Mouse (Mus musculus) neural tube, embryonic 14.5 days (tissue): Measurements from ENCODE around the gene Tenm4. TPM values are rescaled to one million over a fixed set of nuclear protein-coding genes. Genes with fewer than 3 reads are reported as not detected.
A peak's percentile ranks its signal among the peaks of the same experiment; 100 is the strongest.

ENCODE experiments used
- ATAC-seq: fragments of 200-750 bp; cut with Nextera tagmentation; 2 replicates; pipeline ENCODE4 v1.8.0; 2017; ENCODE audit warnings: low read depth, mild to moderate bottlenecking, moderate TSS enrichment, moderate library complexity
- H3K27ac ChIP-seq: fragments of 300-500 bp; sonication (generic); 2 replicates; pipeline ENCODE4 v1.5.1; 2014; ENCODE audit warnings: low read depth, mild to moderate bottlenecking, control low read depth, low read length, moderate library complexity, mixed read lengths
- H3K27me3 ChIP-seq: fragments of 300-500 bp; sonication (generic); 2 replicates; pipeline ENCODE4 v1.6.1; 2014; ENCODE audit warnings: low read length; ENCODE audit not compliant: control insufficient read depth, insufficient read depth
- H3K36me3 ChIP-seq: fragments of 300-500 bp; sonication (generic); 2 replicates; pipeline ENCODE4 v1.6.1; 2014; ENCODE audit warnings: low read length, mixed read lengths; ENCODE audit not compliant: control insufficient read depth, insufficient read depth
- H3K4me1 ChIP-seq: fragments of 300-500 bp; sonication (generic); 2 replicates; pipeline ENCODE4 v1.6.1; 2014; ENCODE audit warnings: low read length; ENCODE audit not compliant: control insufficient read depth, insufficient read depth
- H3K4me2 ChIP-seq: fragments of 300-500 bp; sonication (generic); 2 replicates; pipeline ENCODE4 v1.6.1; 2014; ENCODE audit warnings: mild to moderate bottlenecking, low read depth, low read length, control low read depth
- H3K4me3 ChIP-seq: fragments of 300-500 bp; sonication (generic); 2 replicates; pipeline ENCODE4 v1.5.1; 2014; ENCODE audit warnings: low read depth, low read length, control low read depth, mixed read lengths
- H3K9ac ChIP-seq: fragments of 300-500 bp; sonication (generic); replicated peaks from 2 replicates; pipeline ENCODE4 v1.6.1; 2014; ENCODE audit warnings: low read depth, mild to moderate bottlenecking, control low read depth, low read length, mixed read lengths
- H3K9me3 ChIP-seq: fragments of 300-500 bp; sonication (generic); 2 replicates; pipeline ENCODE4 v1.6.1; 2016; ENCODE audit warnings: low read length; ENCODE audit not compliant: control insufficient read depth
- WGBS: fragments of 180-500 bp; shearing (Covaris S2); extraction: QIAGEN DNeasy Blood & Tissue Kit; methylation state at CpG from one replicate; pipeline ENCODE4 v1.1.7; 2014; 5-methylcytosine and 5-hydroxymethylcytosine counted together
- polyA plus RNA-seq: library from polyadenylated mRNA; unstranded; fragments of >200 nt; fragmentation: Nextera tagmentation; extraction: Ambion mirVana; gene quantifications from 2 replicates; pipeline ENCODE4 v1.2.1, GENCODE M21; 2014

Tenm4 gene
- polyA plus RNA-seq, 1 experiment from 2014 or later: 54.8 TPM

DNA sequence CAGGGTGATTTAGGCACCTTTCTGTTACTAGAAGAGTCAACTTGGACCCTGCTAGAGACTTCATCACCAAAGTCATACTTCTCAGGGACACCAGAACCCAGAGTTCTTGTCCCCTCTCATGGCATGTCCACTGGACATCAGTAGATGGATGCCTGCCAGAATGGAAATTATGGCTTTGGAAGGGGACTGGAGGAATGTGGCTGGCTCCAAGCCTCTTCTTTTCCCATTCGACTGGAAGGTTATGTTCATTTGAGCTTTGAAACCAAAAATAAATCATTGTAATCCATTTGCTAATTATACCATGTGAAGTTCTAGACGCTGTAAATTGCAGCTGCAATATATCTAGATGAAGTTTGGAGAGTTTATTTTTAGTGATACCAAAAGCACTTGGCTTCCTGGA lies 320.9 kb downstream of the Tenm4 start:
- no peaks in the 10 kb centered on the region for H3K36me3 ChIP-seq
- no peak overlapping the region for H3K27ac ChIP-seq
- no peak overlapping the region for H3K4me2 ChIP-seq
- 80% methylated on average over 2 of the region's 2 CpGs for WGBS
- no peak for ATAC-seq
- no peaks in the 10 kb centered on the region for H3K27me3 ChIP-seq
- no peak overlapping the region for H3K9ac ChIP-seq
- H3K4me3 ChIP-seq: no peak overlapping the region
- H3K4me1 ChIP-seq: no peaks in the 10 kb centered on the region
- H3K9me3 ChIP-seq: no peaks in the 10 kb centered on the region

DNA sequence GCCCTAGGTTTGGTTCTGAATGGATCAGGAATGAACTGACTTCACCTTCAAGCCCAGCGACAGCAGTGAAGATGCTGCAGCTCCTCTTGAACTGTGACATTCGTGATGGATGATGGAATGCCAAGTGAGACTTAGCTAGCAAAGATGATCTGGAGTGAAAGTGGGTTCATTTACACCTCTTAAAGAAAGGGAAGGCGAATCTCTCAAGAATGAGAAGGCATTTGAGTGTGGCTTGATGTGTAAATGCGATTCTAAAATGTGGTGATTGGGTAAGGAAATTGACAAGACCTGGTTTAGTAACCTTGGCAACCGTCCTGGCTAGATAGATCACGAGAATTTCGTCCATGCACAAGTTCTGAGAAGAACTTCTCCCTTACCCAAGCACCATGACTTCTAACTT lies 321.6 kb downstream of the Tenm4 start:
- no peak overlapping the region for H3K4me2 ChIP-seq
- H3K9ac ChIP-seq: no peak overlapping the region
- H3K27me3 ChIP-seq: no peaks in the 10 kb centered on the region
- no peak overlapping the region for H3K4me3 ChIP-seq
- ATAC-seq: no peak
- 90% methylated on average over 7 of the region's 7 CpGs for WGBS
- no peaks in the 10 kb centered on the region for H3K36me3 ChIP-seq
- no peaks in the 10 kb centered on the region for H3K4me1 ChIP-seq
- no peak overlapping the region for H3K27ac ChIP-seq
- no peaks in the 10 kb centered on the region for H3K9me3 ChIP-seq

DNA sequence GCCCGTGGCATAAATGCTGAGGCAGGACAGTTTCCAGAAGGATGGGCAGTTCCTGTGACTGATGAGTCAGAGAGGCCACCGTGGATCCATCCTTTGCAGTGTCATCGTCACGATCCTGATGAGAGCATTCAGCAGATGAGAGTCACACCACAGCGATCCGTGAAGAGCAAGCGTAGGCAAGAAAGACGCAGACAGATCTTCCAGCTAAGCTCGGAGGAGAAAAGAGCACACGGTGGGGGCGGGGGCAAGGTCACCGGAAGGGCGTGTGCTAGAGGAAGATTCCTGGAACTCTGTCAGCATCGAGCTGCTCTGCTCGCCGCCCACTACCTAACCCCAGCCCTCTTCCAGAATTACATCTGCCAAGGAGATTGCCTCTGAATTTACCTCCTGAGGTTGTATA lies 323.0 kb downstream of the Tenm4 start:
- ATAC-seq: no peak
- no peak overlapping the region for H3K4me2 ChIP-seq

DNA sequence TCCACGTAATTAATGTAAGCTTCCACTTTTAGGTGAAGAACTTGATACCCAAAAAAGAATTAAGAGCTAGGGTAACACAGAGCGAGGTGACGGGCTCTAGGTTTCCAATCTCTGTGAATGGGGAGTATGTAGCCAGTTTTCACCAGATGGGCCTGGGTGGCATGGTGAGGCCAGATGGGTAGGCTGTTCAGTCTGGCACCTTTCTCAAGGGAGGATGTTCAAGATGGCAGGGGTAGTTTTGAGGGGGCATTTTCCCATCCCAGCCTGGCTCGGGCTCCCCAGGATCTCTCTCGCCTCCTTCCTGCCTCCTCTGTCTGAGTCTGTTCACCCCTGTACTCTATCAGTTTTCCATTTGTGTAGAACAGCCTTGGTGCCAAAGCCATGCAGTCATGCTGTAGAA lies 329.1 kb downstream of the Tenm4 start:
- no peak for ATAC-seq
- Histone ChIP-seq H3K27ac (no peak overlapping the region), H3K9me3 (no peaks in the 10 kb centered on the region), H3K9ac (no peak overlapping the region), H3K27me3 (no peaks in the 10 kb centered on the region), H3K4me1 (0 out of 2 replicates have a peak, but pooled peaks cover 3% of the 10 kb centered on the region), H3K36me3 (no peaks in the 10 kb centered on the region), H3K4me2 (no peak overlapping the region), H3K4me3 (no peak overlapping the region)
- 80% methylated on average over 5 of the region's 5 CpGs for WGBS

More for the DNA sequence above, 323.0 kb downstream of the Tenm4 start:
- Histone ChIP-seq H3K9me3 (no peaks in the 10 kb centered on the region), H3K27me3 (no peaks in the 10 kb centered on the region), H3K4me3 (no peak overlapping the region), H3K36me3 (no peaks in the 10 kb centered on the region), H3K27ac (no peak overlapping the region), H3K4me1 (no peaks in the 10 kb centered on the region), H3K9ac (no peak overlapping the region)
- WGBS: 77% methylated on average over 16 of the region's 16 CpGs

DNA sequence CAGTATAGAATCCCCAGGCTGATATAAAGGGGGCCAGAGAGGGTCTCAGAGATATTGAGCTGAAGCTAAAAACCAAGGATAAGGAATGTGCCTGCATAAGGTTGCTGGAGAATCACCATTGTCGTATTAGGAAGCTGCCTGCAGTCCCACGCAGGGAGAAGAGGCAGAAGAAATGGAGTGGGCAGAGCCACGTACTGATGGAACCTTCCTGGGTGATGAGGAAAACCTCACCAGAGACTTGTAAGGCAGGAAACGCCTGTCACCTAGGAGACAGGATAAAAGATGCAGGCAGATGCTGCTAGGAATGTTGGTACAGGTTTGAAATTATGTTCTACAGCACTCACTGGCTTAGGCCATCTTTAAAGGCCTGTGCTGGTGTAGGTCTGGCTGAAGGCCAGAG lies 329.8 kb downstream of the Tenm4 start:
- 75% methylated on average over 4 of the region's 4 CpGs for WGBS
- ATAC-seq: no peak
- Histone ChIP-seq H3K9ac (no peak overlapping the region), H3K4me1 (0 out of 2 replicates have a peak, but pooled peaks cover 3% of the 10 kb centered on the region), H3K36me3 (no peaks in the 10 kb centered on the region), H3K27me3 (no peaks in the 10 kb centered on the region), H3K4me3 (no peak overlapping the region), H3K27ac (no peak overlapping the region), H3K4me2 (no peak overlapping the region), H3K9me3 (no peaks in the 10 kb centered on the region)

DNA sequence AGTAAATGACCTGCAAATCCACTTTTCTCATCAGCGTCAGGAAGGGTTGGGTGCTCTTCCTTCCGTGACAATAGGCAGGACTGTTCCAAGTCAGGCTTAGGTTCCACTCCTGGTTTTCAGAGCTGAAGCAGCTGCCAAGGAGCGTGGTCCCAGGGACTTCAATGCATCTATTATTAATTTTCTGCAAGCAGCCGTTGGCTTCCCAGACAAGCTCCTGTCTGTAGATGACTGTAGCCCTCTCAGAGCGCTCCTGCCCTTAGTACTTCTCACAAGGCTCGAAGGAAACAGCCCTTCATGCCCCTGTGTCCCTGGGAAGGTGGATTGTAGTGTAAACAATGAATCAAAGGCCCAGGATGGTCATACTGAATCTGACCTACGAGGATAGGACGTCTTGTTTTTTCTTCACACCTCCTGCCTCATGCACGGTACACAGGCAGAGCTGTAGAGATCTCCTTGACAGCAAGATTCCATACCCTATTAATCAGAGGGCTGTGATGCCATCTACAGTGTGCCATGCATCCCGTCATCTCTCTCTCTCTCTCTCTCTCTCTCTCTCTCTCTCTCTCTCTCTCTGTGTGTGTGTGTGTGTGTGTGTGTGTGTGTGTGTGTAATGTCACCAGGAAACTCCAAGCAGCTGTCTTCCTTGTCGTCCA lies 331.4 kb downstream of the Tenm4 start:
- whole genome bisulfite sequencing: 57% methylated on average over 11 of the region's 11 CpGs
- Histone ChIP-seq H3K9me3 (no peaks in the 10 kb centered on the region), H3K4me3 (no peak overlapping the region), H3K27ac (peak overlapping the region; percentile 8; the same call in 1 of the 2 replicates), H3K27me3 (no peaks in the 10 kb centered on the region), H3K9ac (no peak overlapping the region), H3K36me3 (no peaks in the 10 kb centered on the region), H3K4me1 (0 out of 2 replicates have a peak, but pooled peaks cover 3% of the 10 kb centered on the region), H3K4me2 (no peak overlapping the region)
- peak; percentile 38; the same call in 1 of the 2 replicates for ATAC-seq

DNA sequence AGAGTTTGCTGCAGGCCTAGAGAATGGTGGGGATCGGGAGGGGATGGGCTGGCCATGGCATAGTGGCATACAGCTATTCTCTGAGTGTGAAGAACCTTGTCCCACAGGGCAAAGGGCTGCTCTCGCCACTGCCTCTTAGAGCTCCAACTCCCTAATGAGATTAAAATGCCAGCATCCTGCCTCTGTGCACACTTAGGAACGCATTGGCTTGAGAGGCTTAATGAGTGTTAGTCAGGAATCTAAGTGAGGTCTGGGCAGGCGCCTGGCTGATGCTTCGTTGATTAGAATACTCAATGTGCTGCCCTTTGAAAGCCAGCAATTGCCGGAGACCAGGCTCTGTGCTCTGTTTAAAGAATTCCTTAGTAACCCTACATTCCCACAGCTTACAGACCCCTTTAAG lies 334.5 kb downstream of the Tenm4 start:
- Histone ChIP-seq H3K4me2 (no peak overlapping the region), H3K27me3 (no peaks in the 10 kb centered on the region), H3K4me3 (no peak overlapping the region), H3K4me1 (0 out of 2 replicates have a peak, but pooled peaks cover 3% of the 10 kb centered on the region), H3K27ac (no peak overlapping the region; the same call in 1 of the 2 replicates), H3K9ac (no peak overlapping the region), H3K9me3 (no peaks in the 10 kb centered on the region), H3K36me3 (no peaks in the 10 kb centered on the region)
- ATAC-seq: peak; percentile 44; the same call in 1 of the 2 replicates
- WGBS: 72% methylated on average over 6 of the region's 6 CpGs

DNA sequence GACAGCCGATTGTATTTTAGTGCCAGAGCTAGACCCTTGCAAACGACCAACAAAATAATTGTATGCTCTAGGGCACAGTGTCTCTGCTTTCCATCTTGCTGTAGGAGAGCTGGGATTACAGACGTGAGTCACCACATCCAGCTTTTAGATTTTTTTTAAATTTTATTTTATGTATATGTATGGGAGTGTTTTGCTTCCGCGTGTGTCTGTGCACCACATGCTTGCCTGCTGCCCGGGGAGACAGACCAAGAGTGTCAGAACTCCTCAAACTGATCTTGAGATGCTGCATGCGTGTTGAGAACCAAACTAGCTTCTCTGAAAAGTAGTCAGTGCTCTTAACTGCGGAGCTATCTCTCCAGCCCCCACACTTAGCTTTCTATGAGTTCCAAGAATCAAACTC lies 336.0 kb downstream of the Tenm4 start:
- Histone ChIP-seq H3K4me2 (no peak overlapping the region), H3K27me3 (no peaks in the 10 kb centered on the region)
- 89% methylated on average over 8 of the region's 8 CpGs for WGBS

DNA sequence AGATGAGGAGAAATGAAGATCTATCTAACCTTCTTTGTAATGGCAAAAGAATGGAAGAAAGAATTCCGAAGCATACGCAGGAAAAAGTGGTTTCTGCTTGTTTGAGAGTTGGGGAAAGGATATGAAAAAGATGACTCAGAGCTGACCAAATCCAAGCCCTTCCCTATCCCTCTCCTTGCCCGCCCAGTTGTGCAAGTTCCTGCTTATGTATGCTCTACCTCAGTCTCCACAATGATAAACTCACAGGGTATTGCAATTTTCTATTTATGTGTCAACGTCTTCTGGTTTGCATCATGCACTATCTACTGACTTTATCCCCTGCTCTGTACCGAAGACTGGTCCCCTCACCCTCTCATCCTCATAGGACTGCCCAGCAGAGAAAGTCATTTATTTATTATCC lies 339.4 kb downstream of the Tenm4 start:
- 88% methylated on average over 5 of the region's 5 CpGs for WGBS
- Histone ChIP-seq H3K4me1 (no peaks in the 10 kb centered on the region), H3K36me3 (no peaks in the 10 kb centered on the region), H3K9ac (no peak overlapping the region), H3K27me3 (no peaks in the 10 kb centered on the region), H3K4me3 (no peak overlapping the region), H3K27ac (no peak overlapping the region), H3K9me3 (no peaks in the 10 kb centered on the region), H3K4me2 (no peak overlapping the region)
- no peak for ATAC-seq

More for the DNA sequence above, 336.0 kb downstream of the Tenm4 start:
- no peaks in the 10 kb centered on the region for H3K9me3 ChIP-seq
- H3K27ac ChIP-seq: no peak overlapping the region
- no peak overlapping the region for H3K9ac ChIP-seq
- H3K36me3 ChIP-seq: no peaks in the 10 kb centered on the region
- ATAC-seq: no peak
- 0 out of 2 replicates have a peak, but pooled peaks cover 3% of the 10 kb centered on the region for H3K4me1 ChIP-seq
- H3K4me3 ChIP-seq: no peak overlapping the region
